Mouse (Mus musculus): Measurements from ENCODE around the gene Cage1. TPM values are rescaled to one million over a fixed set of nuclear protein-coding genes. Genes with fewer than 3 reads are reported as not detected.

The Cage1 gene
- polyA plus RNA-seq, 1 experiment from 2014 or later, result 1.5 TPM

DNA sequence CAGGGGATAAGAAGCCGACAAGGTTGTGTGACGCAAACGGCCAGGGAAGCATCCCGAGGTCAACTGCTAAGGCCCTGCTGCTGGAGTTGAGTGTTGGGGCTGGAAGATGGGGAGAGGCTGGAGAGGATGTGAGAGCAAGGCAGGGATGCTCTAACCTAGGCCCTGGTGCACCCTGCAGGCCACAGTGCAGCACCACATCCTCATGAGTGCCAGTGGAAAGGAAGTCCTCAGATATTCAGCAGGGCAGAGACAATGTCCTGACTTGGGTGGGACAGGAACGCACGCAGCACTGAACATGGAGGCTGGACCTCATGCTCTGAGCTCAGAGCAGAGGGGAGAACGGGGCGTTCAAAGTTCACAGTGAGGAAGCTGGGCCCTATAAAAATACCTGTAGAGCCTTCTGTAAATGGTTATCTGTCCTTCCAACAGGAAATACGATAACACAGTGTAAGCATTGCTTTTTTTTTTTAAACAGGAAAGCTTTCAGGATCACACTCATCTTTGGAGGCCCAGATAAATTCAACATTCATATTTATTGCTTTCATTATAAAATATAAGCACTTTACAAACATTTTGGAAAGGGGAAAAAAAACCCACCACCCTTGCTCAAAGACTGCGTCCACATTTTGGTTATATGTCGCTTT lies 65.9 kb downstream of the Cage1 start:
- Histone ChIP-seq H3K4me1 (ENCODE audit: insufficient read depth, low read depth, low read length) (peaks cover 5% of the 10 kb centered on the region; the same call in 1 of the 2 replicates), H3K27ac (ENCODE audit: low read length) (no peak overlapping the region), H3K36me3 (ENCODE audit: insufficient read depth, low read length) (no peaks in the 10 kb centered on the region), H3K4me3 (ENCODE audit: low read depth, low read length) (no peak overlapping the region), H3K4me2 (replicated peaks; ENCODE audit: low read depth, low read length) (no peak overlapping the region), H3K9me3 (ENCODE audit: low read length) (no peaks in the 10 kb centered on the region), H3K27me3 (replicated peaks; ENCODE audit: insufficient read depth, low read length) (no peaks in the 10 kb centered on the region), H3K9ac (replicated peaks; ENCODE audit: low read depth) (no peak overlapping the region)
- ATAC-seq, result peak; percentile 23; the same call in 1 of the 2 replicates
- WGBS, result 64% methylated on average over 11 of the region's 11 CpGs
- TF ChIP-seq EP300 (IDR thresholded peaks at IDR 0.05) (0 out of 2 replicates have a peak, but pooled peaks have one; percentile 20), CTCF (IDR thresholded peaks at IDR 0.05) (peak; percentile 66)
- peak; percentile 39 for DNase-seq (ENCODE audit: low spot score)

DNA sequence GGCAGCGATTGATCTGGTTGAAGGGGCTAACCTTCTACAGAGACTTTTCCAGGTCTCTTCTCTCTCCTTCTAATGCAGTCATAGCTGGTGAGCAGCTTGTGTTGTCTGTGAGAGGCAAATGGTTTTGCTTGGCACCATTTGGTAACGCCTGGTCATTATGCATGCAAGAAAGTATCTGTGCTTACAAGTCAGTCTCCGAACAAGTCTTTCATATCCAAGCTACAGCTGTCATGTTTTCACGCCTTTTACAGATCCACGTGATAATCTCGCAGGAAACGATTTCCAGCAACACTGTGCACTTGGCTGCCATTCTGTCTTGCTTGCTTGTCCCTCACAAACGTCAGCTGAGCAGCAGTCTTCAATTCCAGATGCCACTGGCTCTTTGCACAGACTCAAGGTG lies 66.9 kb downstream of the Cage1 start:
- Histone ChIP-seq H3K27ac (ENCODE audit: low read length) (no peak overlapping the region), H3K36me3 (ENCODE audit: insufficient read depth, low read length) (no peaks in the 10 kb centered on the region), H3K9ac (replicated peaks; ENCODE audit: low read depth) (no peak overlapping the region), H3K4me3 (ENCODE audit: low read depth, low read length) (no peak overlapping the region), H3K4me2 (replicated peaks; ENCODE audit: low read depth, low read length) (no peak overlapping the region), H3K4me1 (ENCODE audit: insufficient read depth, low read depth, low read length) (peaks cover 5% of the 10 kb centered on the region; the same call in 1 of the 2 replicates), H3K9me3 (ENCODE audit: low read length) (no peaks in the 10 kb centered on the region), H3K27me3 (replicated peaks; ENCODE audit: insufficient read depth, low read length) (no peaks in the 10 kb centered on the region)
- DNase-seq (ENCODE audit: low spot score), result no peak
- ATAC-seq, result no peak
- 58% methylated on average over 8 of the region's 8 CpGs for WGBS
- TF ChIP-seq EP300 (IDR thresholded peaks at IDR 0.05), result no peak
- no peak for TF ChIP-seq CTCF (IDR thresholded peaks at IDR 0.05)

DNA sequence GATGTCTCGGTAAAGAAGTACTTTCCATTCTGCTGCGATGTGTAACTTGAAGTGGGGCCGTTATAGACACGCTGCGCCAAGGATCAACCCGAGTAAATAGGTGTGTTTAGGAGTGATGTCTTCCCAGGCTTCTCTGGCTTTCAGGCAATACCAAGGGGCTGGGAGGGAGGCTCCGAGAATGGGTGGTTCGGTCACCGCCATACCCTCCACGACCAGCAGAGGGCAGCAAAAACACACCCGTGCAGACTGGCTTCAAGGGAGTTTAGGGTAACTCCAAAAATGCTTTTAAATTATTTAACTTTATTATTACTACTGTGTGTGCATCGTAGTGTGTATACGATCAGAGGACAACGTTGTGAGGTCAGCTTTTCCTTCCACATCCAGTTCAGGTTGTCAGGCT lies 67.5 kb downstream of the Cage1 start:
- 7% methylated on average over 14 of the region's 14 CpGs for WGBS
- Histone ChIP-seq H3K27me3 (replicated peaks; ENCODE audit: insufficient read depth, low read length) (no peaks in the 10 kb centered on the region), H3K4me3 (ENCODE audit: low read depth, low read length) (no peak overlapping the region), H3K27ac (ENCODE audit: low read length) (no peak overlapping the region), H3K4me1 (ENCODE audit: insufficient read depth, low read depth, low read length) (peaks cover 5% of the 10 kb centered on the region; the same call in 1 of the 2 replicates), H3K4me2 (replicated peaks; ENCODE audit: low read depth, low read length) (no peak overlapping the region), H3K36me3 (ENCODE audit: insufficient read depth, low read length) (no peaks in the 10 kb centered on the region), H3K9ac (replicated peaks; ENCODE audit: low read depth) (no peak overlapping the region), H3K9me3 (ENCODE audit: low read length) (no peaks in the 10 kb centered on the region)
- DNase-seq (ENCODE audit: low spot score), result peak; percentile 83
- TF ChIP-seq EP300 (IDR thresholded peaks at IDR 0.05) (no peak), CTCF (IDR thresholded peaks at IDR 0.05) (peak; percentile 95)
- ATAC-seq, result peak; percentile 27; the same call in 1 of the 2 replicates

DNA sequence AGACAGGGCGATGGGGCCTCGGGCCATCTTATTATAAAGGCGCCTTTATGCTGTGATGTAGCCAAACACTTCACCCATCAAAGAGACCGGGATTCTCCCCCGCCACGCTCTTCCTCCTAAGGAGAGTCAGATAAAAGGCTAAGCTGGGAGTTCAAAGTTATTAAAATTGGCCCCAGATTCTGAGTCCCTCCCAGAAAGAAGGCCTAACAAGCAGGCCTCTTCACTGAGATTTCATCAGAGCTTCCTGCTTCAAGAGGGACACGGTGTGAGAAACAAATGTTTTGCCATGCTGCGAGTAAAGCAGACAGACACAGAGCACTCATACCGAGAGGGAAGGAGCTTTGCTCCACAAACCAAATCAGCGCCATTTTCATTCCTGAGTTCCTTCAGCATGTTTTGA lies 69.3 kb downstream of the Cage1 start:
- Histone ChIP-seq H3K4me3 (ENCODE audit: low read depth, low read length) (no peak overlapping the region), H3K9ac (replicated peaks; ENCODE audit: low read depth) (no peak overlapping the region), H3K4me1 (ENCODE audit: insufficient read depth, low read depth, low read length) (peaks cover 5% of the 10 kb centered on the region; the same call in 1 of the 2 replicates), H3K4me2 (replicated peaks; ENCODE audit: low read depth, low read length) (no peak overlapping the region), H3K36me3 (ENCODE audit: insufficient read depth, low read length) (no peaks in the 10 kb centered on the region), H3K9me3 (ENCODE audit: low read length) (no peaks in the 10 kb centered on the region), H3K27me3 (replicated peaks; ENCODE audit: insufficient read depth, low read length) (no peaks in the 10 kb centered on the region), H3K27ac (ENCODE audit: low read length) (peak overlapping the region; percentile 72)
- TF ChIP-seq CTCF (IDR thresholded peaks at IDR 0.05) (no peak), EP300 (IDR thresholded peaks at IDR 0.05) (peak; percentile 27; the same call in 1 of the 2 replicates)
- DNase-seq (ENCODE audit: low spot score), result peak; percentile 82
- ATAC-seq, result peak; percentile 39
- 25% methylated on average over 10 of the region's 10 CpGs for WGBS

DNA sequence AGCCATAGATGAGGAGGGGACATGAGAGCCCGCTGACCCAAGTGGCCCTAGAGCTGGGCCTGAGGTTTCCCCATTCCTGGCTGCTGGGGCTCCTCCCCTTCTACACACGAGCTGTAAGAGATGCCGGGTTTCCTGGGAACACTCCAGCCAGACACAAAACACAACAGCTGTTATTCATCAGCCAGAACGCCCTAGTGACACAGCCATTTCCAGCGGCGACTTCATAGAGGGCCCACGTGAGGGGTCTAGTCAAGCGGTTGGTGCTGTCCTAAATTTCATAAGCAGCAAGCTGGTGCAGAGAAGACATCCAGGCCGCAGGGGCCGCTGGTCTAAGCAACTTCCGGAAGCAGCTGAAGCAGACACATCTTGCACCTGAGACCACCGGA lies 69.8 kb downstream of the Cage1 start:
- ATAC-seq (peak; percentile 81), DNase-seq (ENCODE audit: low spot score) (peak; percentile 94)
- H3K27me3 ChIP-seq (replicated peaks; ENCODE audit: insufficient read depth, low read length), result no peaks in the 10 kb centered on the region
- peak overlapping the region; percentile 72 for H3K27ac ChIP-seq (ENCODE audit: low read length)
- TF ChIP-seq EP300 (IDR thresholded peaks at IDR 0.05) (no peak), CTCF (IDR thresholded peaks at IDR 0.05) (no peak)
- no peaks in the 10 kb centered on the region for H3K36me3 ChIP-seq (ENCODE audit: insufficient read depth, low read length)
- H3K9ac ChIP-seq (replicated peaks; ENCODE audit: low read depth), result no peak overlapping the region
- H3K9me3 ChIP-seq (ENCODE audit: low read length), result no peaks in the 10 kb centered on the region
- H3K4me3 ChIP-seq (ENCODE audit: low read depth, low read length), result no peak overlapping the region
- H3K4me1 ChIP-seq (ENCODE audit: insufficient read depth, low read depth, low read length), result peaks cover 5% of the 10 kb centered on the region; the same call in 1 of the 2 replicates
- H3K4me2 ChIP-seq (replicated peaks; ENCODE audit: low read depth, low read length), result no peak overlapping the region
- WGBS, result 25% methylated on average over 12 of the region's 12 CpGs

DNA sequence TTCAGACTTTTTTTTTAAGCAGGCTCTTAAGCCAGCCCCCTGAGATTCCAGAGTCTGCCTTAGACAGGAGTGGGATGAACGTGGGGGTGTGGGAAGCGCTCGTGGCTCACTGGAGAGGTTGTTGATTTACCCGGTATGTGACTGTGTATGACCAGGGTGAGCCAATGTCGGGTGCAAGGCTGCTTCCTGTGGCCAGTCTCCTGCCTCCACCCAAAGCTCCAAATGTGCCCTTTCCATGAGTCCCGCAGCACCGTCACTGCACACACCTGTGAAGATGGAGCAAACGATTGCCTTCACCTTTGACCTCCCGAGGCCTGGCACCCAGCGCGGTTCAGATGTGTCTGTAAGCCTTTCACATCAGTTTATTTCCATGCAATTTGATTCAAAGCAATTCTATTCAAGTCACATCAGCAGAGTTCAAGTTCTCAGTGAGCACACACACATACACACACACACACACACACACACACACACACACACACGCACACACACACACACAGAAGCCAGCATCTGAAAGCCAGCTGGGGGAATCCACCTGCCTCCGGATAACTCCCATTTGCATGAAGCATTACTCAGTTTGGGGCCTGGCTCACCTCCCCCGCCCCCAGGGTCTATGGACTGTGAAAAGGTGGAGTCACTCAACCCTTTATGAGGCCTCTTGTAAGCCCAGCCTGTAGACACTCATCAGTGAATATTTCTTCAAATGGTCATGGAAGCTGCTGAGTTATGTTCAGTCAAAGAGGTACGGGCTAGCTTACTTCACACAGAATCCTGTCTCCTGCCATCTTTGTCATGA lies 70.4 kb downstream of the Cage1 start:
- Histone ChIP-seq H3K36me3 (ENCODE audit: insufficient read depth, low read length) (no peaks in the 10 kb centered on the region), H3K27ac (ENCODE audit: low read length) (peak overlapping the region; percentile 72), H3K27me3 (replicated peaks; ENCODE audit: insufficient read depth, low read length) (no peaks in the 10 kb centered on the region), H3K4me1 (ENCODE audit: insufficient read depth, low read depth, low read length) (peaks cover 5% of the 10 kb centered on the region; the same call in 1 of the 2 replicates), H3K4me3 (ENCODE audit: low read depth, low read length) (no peak overlapping the region), H3K9ac (replicated peaks; ENCODE audit: low read depth) (no peak overlapping the region), H3K4me2 (replicated peaks; ENCODE audit: low read depth, low read length) (no peak overlapping the region), H3K9me3 (ENCODE audit: low read length) (no peaks in the 10 kb centered on the region)
- 64% methylated on average over 15 of the region's 15 CpGs for WGBS
- ATAC-seq (peak; percentile 46), DNase-seq (ENCODE audit: low spot score) (no peak)
- TF ChIP-seq EP300 (IDR thresholded peaks at IDR 0.05) (no peak), CTCF (IDR thresholded peaks at IDR 0.05) (no peak)
